In the genomic region with DNA sequence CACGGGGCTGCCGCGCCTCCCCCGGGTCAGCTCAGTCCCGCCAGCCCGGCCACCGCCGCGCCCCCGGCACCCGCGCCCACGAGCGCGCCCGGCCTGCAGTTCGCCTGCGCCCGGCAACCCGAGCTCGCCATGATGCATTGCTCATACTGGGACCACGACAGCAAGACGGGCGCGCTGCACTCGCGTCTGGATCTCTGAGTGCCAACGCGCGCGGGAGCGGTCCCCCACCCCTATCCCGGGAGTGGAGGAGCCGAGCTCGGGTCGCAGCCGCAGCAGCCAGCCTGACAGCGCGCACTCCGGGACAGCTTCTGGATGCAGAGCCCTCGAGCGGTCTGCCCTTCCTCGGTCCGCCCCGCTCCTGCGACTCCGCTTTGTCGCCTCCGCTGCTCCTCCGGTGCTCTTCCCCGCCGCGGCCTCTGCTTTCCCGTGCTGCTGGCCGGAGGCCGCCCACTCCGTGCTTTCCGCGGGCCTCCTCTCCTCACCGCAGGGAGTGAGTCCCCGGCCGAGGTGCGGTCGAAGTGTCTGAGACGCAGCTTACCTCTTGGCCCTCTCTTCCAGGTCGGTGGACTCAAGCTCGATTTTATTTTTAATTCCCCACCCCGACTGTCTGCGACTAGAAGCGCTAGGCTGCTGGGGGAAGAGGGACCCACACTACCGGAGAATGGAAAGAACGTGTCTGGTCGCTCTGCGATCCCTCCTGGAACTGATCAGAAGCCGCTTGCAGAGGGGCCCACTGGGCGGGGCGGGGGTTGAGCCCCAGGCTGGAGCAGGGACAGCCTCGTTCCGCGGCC, we compare ENCODE assay signal across 9 mouse cellular contexts. TPM values are rescaled to one million over a fixed set of nuclear protein-coding genes. Genes with fewer than 3 reads are reported as not detected.
DNase-seq lines count a peak whose midpoint lies in the region; ATAC-seq lines count a peak whose summit lies in the region.
"Had no signal": no experiment of that assay in that cellular context is flagged by ENCODE, and none has a peak within 500 bp of the region (broad histone marks: within the 10 kb centered on the region; RNA-seq: fewer than 3 reads in every experiment).

No protein-coding gene starts in this region.

- peaks cover 31% of the 10 kb centered on the region for H3K4me1 ChIP-seq in hindbrain, embryonic 12.5 days
- peaks cover 25% of the 10 kb centered on the region for H3K4me1 ChIP-seq in liver, embryonic 15.5 days (replicated peaks)

- no peak for ATAC-seq in CD4-positive, CD25-positive, alpha-beta regulatory T cell, adult 4 months
- ATAC-seq in hindbrain, embryonic 12.5 days (ENCODE audit: low FRiP score) = peak; percentile 42
- no peak for ATAC-seq in liver, embryonic 15.5 days (ENCODE audit: insufficient read depth)

- H3K4me3 ChIP-seq in hindbrain, embryonic 12.5 days = peak overlapping the region; percentile 40
- peak overlapping the region; percentile 32 for H3K4me3 ChIP-seq in liver, embryonic 15.5 days (replicated peaks)

- H3K9ac ChIP-seq in hindbrain, embryonic 12.5 days = peak overlapping the region; percentile 54
- H3K9ac ChIP-seq in liver, embryonic 15.5 days = no peak overlapping the region

- no peaks in the 10 kb centered on the region for H3K36me3 ChIP-seq in hindbrain, embryonic 12.5 days
- no peaks in the 10 kb centered on the region for H3K36me3 ChIP-seq in liver, embryonic 15.5 days (replicated peaks)

- WGBS in hindbrain, embryonic 12.5 days = under 1% methylated on average over 78 of the region's 80 CpGs
- WGBS in liver, embryonic 15.5 days (ENCODE audit: insufficient replicate concordance) = under 1% methylated on average over 80 of the region's 80 CpGs

- peak overlapping the region; percentile 75 for H3K4me2 ChIP-seq in hindbrain, embryonic 12.5 days (replicated peaks)
- H3K4me2 ChIP-seq in liver, embryonic 15.5 days = peak overlapping the region; percentile 49

- H3K27me3 ChIP-seq in hindbrain, embryonic 12.5 days = peaks cover 90% of the 10 kb centered on the region
- peaks cover 100% of the 10 kb centered on the region for H3K27me3 ChIP-seq in liver, embryonic 15.5 days

- 0 out of 2 replicates have a peak overlapping the region, but pooled peaks have one; percentile 30 for H3K27ac ChIP-seq in hindbrain, embryonic 12.5 days
- H3K27ac ChIP-seq in liver, embryonic 15.5 days (replicated peaks) = no peak overlapping the region

- no peaks in the 10 kb centered on the region for H3K9me3 ChIP-seq in hindbrain, embryonic 12.5 days (replicated peaks)
- no peaks in the 10 kb centered on the region for H3K9me3 ChIP-seq in liver, embryonic 15.5 days (replicated peaks)

- DNase-seq in CD4-positive, CD25-positive, alpha-beta regulatory T cell, adult 2 months (ENCODE audit: low read depth, low spot score) = peak; percentile 25
- DNase-seq in urinary bladder, adult 2 months (ENCODE audit: low spot score) = peak; percentile 32
- no peak for DNase-seq in urinary bladder, postnatal 10 days (ENCODE audit: low spot score)
- DNase-seq in MN1 (ENCODE audit: low spot score) = no peak
- no peak for DNase-seq in frontal cortex, postnatal 10 days (ENCODE audit: low spot score in 2 of 2)

RNA-seq across cellular contexts. Expression of gene Foxl2, which starts 1.7 kb away (rescaled TPM):
- polyA plus RNA-seq in CD4-positive, CD25-positive, alpha-beta regulatory T cell, adult 4 months (2017; shearing (Covaris generic)) = not detected
- polyA plus RNA-seq in urinary bladder, adult 2 months (2012; rRNA removed) = not detected in 2 replicates
- polyA plus RNA-seq in hindbrain, embryonic 12.5 days (2016; fragmentation: Nextera tagmentation; extraction: Ambion mirVana) = 1.6 and 2.0 TPM in 2 replicates
- not detected in 2 replicates for polyA plus RNA-seq in liver, embryonic 15.5 days (2015; fragmentation: Nextera tagmentation; extraction: Ambion mirVana)
- polyA plus RNA-seq: spleen, adult 2 months had no signal

RNA-seq across cellular contexts. Expression of gene Faim, which starts 29.4 kb away (rescaled TPM):
- 10 to 100 TPM; 48.3 to 57.8 TPM for polyA plus RNA-seq in CD4-positive, CD25-positive, alpha-beta regulatory T cell, adult 4 months (2017; shearing (Covaris generic))
- 12.8 and 15.8 TPM in 2 replicates for polyA plus RNA-seq in urinary bladder, adult 2 months (2012; rRNA removed)
- 85.8 and 87.1 TPM in 2 replicates for polyA plus RNA-seq in hindbrain, embryonic 12.5 days (2016; fragmentation: Nextera tagmentation; extraction: Ambion mirVana)
- 9.5 and 10.6 TPM in 2 replicates for polyA plus RNA-seq in liver, embryonic 15.5 days (2015; fragmentation: Nextera tagmentation; extraction: Ambion mirVana)

RNA-seq across cellular contexts. Expression of gene 7420426K07Rik, which starts 53.9 kb away (rescaled TPM):
- not detected for polyA plus RNA-seq in CD4-positive, CD25-positive, alpha-beta regulatory T cell, adult 4 months (2017; shearing (Covaris generic))
- polyA plus RNA-seq in urinary bladder, adult 2 months (2012; rRNA removed) = not detected in 2 replicates
- not detected in 2 replicates for polyA plus RNA-seq in hindbrain, embryonic 12.5 days (2016; fragmentation: Nextera tagmentation; extraction: Ambion mirVana)
- not detected in 2 replicates for polyA plus RNA-seq in liver, embryonic 15.5 days (2015; fragmentation: Nextera tagmentation; extraction: Ambion mirVana)
- polyA plus RNA-seq: spleen, adult 2 months had no signal

Comparison
In these comparisons a context has a peak if more than half of its experiments do, and no peak if none do; other contexts are left out.
1. DNase-seq: peak in CD4-positive, CD25-positive, alpha-beta regulatory T cell, adult 2 months (single experiment) and urinary bladder, adult 2 months (single experiment); none in urinary bladder, postnatal 10 days (single experiment), MN1 (single experiment) and frontal cortex, postnatal 10 days (0 of 2).